Mouse (Mus musculus) adrenal gland, adult 18-20 months (tissue): ENCODE data around the gene Tnfsf12. TPM values are rescaled to one million over a fixed set of nuclear protein-coding genes. Genes with fewer than 3 reads are reported as not detected.
"Not testable (repeated sequence)": the region's sequence is repeated elsewhere in the genome, so short reads cannot be mapped to it uniquely, and the experiment has no call there.

Source experiments
- DNase-seq, 2 experiments: peaks; one replicate each; pipeline ENCODE4 v3.0.0; 2021 to 2022; ENCODE audit warnings: low spot score in 2 of 2
- long read RNA-seq, 2 experiments: library from polyadenylated mRNA; stranded (forward); transcript quantifications; one replicate each; pipeline ENCODE4 v2.0.0; 2021
- total RNA-seq, 2 experiments: library from RNA; stranded (reverse); gene quantifications; 1 replicate in 1 of 2; 2 replicates in 1 of 2; pipeline ENCODE4 v1.2.3; 2021

Tnfsf12 gene
- total RNA-seq, result 10 to 100 TPM; 23.7 to 26.2 TPM
- long read RNA-seq, experiment 1, partial matches to known transcripts, result 0 of 3 reads
- long read RNA-seq, experiment 1, other reads (novel, unspliced or antisense), result 0 of 3 reads
- long read RNA-seq, experiment 2, partial matches to known transcripts, result 1 of 2 reads
- long read RNA-seq, experiment 2, other reads (novel, unspliced or antisense), result 0 of 2 reads

DNA sequence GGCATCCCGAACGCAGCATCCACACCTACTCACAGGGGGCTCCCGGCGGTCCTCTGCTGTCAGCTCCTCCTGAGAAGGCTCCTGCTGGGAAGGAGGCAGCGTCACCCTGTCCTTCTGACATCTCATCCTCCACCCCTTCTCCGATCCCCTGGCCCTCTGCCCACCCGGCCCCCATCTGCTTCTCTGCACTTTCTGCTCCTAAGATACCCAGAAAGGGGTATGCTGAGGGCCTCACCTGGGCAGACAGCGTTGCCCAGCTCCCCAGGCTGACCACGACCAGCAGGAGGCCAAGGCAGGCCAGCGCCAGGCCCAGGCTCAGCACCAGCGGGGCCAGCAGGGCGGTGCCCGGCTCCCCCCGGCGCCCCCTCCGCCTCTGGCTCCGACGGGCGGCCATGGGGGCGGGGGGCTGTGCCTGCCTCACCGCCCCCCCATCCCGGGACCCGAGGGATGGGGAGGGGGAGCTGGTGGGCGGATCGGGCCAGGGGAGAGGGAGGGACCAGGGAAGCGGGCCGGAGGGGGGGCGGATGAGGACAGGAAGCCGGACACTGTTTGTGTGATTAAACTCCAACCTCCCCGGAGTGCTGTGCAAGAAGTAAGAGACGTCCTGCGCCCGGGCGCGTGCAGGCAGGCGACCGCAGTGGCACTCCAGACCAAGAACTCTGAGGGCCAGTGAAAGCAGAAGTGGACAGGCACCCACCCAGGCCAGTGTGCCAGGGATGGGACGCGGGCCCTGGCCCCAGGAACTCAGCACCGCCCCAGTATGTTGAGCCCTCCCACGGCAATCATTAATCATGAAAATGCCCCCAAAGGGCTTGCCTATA, at the start of gene Tnfsf12, which contains the start of gene Tnfsfm13:
Gene Tnfsf12, minus strand, starts transcription at position 489 of the 821 bp plus-strand sequence.
Gene Tnfsfm13, minus strand, starts transcription at position 738 of the 821 bp plus-strand sequence.
- DNase-seq, result peak; percentile 72 to 77

DNA sequence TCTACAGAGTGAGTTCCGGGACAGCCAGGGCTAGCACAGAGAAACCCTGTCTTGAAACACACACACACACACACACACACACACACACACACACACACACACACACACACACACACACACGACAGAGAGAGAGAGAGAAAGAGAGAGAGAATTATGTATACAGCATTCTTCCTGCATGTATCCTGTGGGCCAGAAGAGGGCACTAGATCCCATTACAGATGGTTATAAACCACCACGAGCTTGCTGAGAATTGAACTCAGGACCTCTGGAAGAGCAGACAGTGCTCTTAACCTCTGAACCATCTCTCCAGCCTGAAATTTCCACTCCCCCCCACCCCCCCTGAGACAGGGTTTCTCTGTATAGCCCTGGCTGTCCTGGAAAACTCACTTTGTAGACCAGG, 35.8 kb upstream of the Tnfsf12 start:
- not testable (repeated sequence) for DNase-seq

DNA sequence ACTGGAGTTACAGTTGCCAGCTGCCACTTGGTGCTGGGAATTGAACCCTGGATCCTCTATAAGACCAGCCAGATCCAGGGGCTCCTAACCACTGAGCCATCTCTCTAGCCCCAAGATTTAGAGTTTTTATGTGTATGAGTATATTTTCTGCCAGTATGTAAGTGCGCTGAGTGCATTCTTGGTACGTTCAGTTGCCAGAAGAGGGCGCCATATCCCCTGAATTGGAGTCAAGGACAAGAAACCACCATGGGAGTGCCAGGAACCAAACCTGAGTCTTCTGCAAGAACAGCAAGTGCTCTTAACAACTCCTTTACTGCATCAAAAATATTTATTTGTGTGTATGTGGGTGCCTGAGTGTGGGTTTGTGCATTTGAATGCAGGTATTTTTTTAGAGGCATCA, 33.4 kb upstream of the Tnfsf12 start:
- DNase-seq, result peak; percentile 49 to 69

DNA sequence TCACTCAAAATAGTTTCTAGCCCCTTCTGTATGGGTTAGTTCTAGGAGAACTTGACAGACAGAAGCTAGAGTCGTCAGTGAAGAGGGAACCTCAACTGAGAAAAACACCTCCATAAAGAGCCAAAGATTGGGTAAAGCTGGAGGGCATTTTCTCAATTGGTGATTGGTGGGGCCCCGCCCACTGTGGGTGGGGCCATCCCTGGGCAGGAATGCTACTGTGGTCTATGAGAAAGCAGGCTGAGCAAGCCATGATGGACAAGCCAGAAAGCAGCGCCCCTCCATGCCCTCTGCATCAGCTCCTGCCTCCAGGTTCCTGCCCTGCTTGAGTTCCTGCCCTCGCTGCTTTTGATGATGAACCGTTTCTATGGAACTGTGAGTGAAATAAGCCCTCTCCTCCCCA, 30.3 kb upstream of the Tnfsf12 start:
- no peak for DNase-seq

DNA sequence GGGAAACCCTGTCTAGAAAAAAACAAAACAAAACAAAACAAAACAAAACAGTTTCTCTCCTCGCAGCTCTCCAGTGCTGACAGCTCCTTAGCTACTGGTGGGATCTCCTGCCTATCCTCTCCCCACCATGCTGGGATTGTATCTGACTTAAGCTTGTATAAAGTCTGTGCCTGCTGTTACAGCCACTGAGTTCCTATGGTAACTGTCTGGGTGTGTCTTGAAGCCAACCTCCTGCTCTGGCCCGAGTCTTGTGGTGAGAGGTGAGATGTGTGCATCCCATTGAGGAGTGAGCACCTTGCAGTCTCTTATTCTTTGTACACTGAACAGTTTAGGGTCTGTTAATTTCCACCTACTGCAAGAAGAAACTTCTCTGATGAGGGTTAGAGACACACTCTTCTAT, 27.4 kb upstream of the Tnfsf12 start:
- DNase-seq, result no peak

DNA sequence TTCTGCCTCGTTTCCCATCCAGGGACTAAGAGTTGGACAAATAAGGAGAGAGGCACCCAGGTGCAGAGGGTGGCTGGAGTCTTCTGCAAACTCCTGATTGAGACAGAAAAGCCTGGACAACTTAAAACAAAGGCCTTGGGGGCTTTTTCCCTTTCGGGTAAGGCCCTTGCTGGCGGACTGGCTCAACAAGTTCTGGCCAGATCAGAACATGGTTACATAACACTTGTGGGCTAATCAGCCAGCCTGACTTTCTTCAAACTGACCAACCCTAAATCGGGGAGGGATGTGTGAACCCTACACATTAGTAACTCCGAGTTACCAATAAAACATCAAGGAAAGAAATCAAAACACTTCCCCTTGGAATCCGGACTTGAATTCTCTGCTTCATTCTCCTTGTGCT, 25.2 kb upstream of the Tnfsf12 start:
- no peak for DNase-seq

DNA sequence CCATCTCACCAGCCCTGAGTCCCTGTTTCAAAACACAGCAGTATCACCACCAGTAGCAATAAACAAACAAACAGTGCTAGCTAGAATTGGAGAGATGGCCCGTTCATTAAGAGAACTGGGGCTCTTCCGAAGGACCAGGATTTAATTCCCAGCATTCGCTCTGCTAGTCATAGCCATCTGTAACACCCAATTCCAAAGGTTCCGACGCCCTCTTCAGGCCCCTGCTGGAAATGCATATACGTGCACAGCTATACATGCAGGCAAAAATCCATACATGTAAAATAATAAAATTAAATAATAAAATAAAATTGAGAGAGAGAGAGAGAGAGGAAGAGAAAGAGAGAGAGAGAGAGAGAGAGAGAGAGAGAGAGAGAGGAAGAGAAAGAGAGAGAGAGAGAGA, 23.8 kb upstream of the Tnfsf12 start:
- no peak for DNase-seq

DNA sequence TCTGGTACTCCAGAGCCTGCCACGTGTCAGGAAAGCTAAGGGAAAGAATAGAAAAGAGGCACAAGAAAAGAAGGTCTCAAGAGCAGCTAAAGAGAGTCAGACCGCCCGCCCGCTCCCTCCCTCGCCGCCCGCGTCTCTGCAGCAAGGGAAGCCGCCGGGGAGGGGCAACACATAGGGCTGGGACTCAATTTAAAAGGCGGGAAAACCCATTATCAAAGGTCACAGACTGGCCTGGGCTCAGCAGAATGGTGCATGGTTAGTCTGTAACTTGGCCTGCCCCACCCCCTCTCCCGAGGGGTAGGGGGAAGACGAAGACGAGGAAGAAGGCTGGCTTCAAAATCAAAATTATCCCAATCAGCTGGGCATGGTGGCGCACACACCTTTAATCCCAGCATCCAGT, 23.0 kb upstream of the Tnfsf12 start:
- DNase-seq, result no peak

DNA sequence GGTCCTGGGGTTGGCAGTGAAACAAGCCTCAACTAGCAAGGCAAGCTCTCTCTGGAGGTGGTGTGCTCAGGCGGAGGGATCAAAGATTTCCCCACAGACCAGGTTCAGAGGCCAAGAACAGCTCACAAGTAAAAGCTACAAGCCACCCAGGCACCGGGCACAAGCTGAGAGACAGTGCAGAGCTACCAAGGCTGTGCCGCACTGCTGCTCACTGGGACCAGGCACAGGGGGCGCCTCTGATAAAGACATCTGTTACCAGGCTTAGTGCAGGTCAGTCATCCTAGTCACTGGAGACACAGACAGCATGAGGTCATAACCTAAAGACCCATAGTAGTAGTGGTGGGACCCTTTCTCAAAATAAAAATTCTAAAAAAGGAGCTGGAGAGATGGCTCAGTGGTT, 21.3 kb upstream of the Tnfsf12 start:
- no peak for DNase-seq

DNA sequence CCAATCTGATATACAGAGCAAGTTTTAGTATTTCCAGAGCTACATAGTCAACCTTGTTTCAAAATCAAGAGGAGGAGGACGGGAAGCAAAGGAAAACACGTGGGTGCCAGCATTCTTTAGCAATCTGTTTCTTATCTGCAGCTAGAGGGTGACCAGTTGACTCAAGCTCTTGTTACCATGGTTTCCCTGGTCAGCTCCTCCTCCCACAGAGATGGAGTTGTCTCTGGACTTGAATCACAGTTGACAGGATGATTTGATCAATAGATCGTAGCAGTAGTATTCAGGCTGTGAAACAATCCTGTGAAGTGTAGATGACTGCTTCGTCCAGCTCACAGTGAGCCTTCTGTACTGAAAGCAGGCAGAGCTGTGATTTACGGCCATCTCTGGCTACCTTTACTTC, 20.3 kb upstream of the Tnfsf12 start:
- DNase-seq, result peak in 1 of 2 experiments; percentile 20

DNA sequence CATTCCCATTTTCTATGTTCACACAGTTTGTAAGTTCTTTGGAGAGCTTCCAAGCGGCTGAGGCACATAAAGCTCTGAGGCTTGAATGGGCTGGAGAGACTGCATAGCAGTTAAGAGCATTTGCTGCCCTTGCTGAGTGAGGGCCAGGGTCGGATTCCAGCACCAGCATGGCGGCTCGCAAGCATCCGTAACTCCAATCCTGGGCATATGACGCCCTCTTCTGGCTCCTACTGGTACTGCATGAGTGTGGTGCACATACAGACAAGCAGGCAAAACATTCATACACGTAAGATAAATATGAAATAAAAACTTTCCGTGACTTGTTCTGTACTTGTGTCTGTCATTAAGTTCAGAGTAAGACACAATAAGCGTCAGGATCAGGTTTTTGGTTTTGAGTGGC, 19.8 kb upstream of the Tnfsf12 start:
- peak; percentile 48 to 63 for DNase-seq

DNA sequence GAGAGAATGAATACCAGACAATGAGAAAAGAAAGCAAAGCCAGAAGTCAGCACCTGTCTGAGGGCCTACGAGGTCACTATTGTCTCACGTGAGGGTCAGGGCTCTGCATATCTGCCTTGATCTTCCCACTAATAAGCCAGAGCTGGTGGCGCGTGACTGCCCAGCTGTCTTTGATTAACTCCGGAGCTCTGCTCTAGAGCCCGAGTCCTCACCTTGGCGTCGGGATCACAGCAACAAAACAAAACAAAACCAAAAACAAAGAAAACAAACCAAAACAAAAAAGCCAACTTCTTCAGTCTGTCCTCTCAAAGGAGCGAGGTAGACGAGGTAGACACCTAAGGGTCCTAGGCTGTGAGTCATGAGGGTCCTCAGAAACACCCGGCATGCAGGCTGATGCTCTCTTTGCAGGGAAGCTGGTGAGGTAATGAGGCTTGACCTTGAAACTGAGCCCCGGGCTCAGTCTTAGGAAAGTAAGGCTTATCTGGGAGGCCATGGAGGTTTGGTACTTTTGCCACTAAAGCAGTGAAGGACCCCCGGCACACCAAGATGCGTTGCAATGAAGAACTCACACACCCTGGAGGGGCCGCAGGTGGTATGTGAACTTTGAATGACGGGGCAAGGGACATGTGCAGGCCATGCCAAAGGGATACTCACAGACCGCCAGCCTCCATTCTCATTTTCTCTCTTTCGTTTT, 19.1 kb upstream of the Tnfsf12 start:
- no peak for DNase-seq

DNA sequence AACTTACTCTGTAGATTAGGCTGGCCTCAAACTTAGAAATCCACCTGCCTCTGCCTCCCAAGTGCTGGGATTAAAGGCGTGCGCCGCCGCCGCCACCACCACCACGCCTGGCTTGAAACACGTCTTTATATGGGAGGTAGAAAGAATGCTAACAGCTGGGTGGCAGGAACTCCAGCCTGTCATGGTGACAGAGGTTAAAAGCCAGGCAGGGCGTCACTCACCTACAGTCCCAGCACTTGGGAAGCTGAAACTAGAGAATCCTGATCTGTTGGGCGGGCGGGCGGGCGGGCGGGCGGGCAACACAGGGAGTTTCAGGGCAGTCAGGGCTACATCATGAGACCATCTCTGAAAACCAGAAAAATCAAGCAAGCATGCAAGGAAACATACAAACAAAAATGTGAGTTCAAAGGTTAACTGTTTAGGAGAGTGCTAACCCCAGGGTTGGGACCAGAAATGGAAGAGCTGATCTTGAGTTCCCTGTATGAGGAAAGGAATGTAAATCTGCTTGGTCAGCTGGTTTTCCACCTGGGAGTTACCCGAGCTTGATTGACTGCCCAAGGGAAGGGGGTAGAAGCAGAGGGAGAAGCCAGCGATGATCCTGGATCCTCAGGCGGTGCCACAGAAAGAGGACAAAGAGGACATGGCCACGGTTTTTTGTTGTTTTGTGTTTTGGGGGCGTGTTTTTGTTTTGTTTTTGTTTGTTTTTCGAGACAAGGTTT, 17.5 kb upstream of the Tnfsf12 start:
- no peak for DNase-seq

DNA sequence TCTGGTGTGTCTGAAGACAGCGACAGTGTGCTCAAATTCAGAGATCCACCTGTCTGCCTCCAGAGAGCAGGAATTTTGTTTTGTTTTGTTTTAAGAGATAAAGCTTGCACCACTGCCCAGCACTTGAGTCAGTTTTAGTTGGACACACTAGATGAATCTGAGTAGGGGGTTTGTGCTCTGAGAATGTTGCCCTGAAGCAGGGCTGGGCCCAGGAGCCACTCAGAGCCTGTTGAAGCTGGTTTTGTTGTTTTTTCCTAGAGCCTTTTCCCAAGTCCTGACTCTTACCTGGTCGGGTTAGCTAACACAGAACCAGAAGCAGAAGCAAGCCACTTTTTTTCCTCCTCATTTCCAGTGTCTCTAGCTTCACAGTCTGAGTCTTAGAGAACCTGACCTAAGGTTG, 15.4 kb upstream of the Tnfsf12 start:
- DNase-seq, result no peak

DNA sequence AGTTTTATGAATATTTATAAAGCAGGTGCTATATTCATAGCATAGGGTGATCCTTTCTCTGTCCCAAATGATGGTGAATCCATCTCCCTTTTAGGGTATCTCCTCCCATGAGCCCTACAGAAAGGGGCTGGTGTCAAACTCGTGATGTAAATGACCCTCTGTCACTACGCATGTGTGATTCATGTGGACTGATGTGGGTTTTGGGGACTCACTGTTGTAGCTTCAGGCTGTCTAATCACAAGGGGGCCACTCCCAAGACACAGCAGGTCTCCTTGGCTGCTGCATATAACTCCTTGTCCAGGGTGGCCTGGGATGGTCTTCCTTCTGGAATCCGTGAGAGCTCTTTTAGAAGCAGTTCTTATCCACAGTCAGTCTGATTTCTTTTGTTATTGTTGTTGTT, 14.8 kb upstream of the Tnfsf12 start:
- DNase-seq, result no peak

DNA sequence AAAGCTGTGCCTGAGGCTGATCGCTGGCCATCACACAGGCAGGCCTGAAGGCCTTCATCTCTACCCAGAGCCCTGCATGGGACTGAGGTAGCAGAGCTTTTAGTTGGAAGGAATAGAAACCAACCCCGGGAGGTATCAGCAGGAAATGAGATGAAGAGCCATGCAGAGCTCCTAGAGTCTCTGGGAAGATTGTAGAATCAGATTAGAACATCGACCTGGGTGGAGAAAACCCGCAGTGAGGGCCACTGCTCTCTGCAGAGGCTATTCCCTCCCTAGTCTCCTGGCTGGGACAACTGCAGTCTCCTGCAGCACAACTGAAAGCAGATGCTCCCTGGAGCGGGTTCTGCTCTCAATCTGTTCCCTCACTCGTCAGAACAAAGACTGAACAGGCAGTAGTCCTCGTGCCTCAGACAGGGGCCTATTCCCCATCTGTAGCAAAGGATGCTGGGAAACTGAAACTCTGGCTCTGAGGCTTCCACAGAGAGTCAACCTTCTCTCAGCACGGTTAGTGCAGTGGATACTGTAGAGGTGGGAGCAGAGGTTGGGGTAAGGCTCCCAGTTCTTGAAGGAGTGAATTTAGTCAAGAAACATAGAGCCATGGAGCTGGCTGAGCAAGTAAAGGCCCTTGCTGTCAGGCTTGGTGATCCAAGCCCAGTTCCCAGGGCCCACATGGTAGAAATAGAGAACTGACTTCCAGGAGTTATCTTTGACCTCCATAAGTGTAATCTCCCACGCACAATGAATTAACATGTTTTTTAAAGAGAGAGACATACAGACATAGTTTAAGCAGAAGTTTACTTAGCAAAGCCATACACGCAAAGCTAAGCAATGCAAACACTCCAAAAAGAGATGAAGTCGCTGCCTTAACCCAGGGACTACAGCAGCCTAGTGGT, 14.2 kb upstream of the Tnfsf12 start:
- DNase-seq, result no peak

DNA sequence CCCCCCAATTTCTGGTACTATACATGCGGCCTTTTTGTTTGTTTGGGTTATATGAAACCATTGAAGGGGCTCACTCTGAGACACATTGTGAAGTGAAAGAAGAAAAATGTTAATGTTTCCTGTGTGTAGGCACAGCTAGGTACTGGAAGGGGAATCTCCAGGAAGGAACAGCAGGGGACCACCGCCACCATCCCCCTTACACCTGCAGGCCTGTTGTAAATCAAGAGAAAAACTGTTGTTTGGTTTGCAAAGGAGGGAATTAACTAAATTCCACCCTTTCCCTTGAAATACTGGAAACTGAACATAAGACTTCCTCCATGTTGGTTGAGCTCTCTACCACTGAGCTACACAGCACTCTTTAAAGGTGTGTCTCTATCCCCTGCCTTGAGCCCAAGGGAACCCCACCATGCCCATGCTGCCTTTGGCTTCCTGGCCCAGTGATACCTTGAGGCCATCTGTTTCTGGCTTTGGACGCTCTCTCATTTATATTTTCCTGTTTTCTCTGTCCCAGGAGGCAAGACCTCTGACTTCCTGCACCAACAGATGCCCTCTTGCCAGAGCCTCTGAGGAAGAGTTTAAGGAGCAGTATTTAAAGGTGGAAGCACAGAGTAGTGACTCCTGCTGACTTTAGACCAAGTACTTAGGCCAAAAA, 13.1 kb upstream of the Tnfsf12 start:
- no peak for DNase-seq

DNA sequence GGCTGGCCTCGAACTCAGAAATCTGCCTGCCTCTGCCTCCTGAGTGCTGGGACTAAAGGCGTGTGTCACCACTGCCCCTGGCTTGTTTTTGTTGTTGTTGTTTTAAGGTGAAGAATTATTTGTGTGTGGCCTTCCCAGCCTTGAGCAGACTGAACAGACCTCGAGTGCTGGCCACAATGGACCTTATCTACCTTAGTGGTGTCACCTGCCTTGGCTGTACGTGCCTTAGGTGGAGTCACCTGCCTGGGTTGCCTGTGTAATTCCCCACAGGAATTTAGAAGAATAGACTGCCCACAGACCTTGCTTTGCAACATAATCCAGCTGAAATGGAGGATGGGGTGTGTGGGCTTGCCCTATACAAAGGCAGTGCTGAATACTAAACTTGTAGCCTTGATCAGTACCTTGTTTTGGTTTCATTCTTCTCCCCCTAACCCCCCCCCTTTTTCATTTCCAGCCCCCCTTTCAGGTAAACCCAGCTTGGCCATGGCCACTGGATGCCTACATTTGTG, 12.3 kb upstream of the Tnfsf12 start:
- DNase-seq, result no peak

DNA sequence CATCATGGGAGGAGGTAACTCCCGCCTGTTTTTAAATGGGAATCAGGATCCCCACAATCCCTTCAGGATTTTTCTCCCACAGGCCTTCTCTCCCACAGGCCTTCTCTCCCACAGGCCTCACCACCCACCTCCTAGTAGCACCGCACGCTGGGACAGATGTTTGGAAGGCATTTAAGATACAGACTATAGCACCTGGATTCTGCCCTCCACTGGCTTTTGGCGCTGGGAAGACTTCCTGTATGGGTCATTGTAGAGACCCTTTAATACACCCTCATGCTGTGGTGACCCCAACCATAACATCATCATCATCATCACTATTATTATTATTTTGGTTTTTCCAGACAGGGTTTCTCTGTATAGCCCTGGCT, 11.8 kb upstream of the Tnfsf12 start:
- DNase-seq, result no peak
